In the genomic region with DNA sequence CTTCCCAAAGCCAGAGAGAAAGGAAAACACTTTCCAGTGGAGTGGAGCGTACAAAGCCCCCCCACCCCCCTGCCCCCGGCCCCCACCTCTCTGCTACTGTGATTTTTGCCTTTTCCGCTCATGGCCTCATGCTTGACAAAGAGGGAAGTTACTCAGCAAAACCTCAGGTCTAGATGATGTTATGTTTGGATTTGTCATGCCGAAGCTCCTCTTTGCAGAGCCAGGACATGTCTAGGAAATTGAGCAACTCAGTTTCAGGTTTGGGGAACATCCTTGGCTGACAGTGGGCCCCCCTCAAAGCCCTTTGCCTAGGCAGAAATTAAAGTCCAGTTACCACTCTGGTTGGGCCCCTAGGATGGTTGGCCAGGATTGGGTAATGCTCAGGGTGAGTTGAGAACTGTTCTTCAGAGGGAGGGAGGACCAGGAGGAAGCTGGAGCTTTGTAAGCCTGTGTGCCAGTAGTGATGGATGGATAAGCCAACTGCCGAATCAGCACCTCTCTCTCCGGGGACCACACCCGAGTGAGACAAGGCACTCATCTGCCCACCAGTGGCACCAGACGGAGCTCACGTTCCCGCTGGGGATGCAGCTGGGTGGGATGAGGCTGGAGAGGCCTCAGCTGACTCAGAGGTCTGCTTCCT, we compare ENCODE assay signal across 8 mouse cellular contexts. TPM values are rescaled to one million over a fixed set of nuclear protein-coding genes. Genes with fewer than 3 reads are reported as not detected.
DNase-seq lines count a peak whose midpoint lies in the region; ATAC-seq lines count a peak whose summit lies in the region.

No protein-coding gene starts in this region.

- peak overlapping the region; percentile 14; the same call in 1 of the 2 replicates for H3K4me3 ChIP-seq in hindbrain, embryonic 10.5 days
- H3K4me3 ChIP-seq in hindbrain, embryonic 14.5 days (replicated peaks; ENCODE audit: low read length) = no peak overlapping the region
- no peak overlapping the region for H3K4me3 ChIP-seq in intestine, embryonic 14.5 days (ENCODE audit: low read depth, low read length)
- H3K4me3 ChIP-seq in megakaryocyte, embryonic 14.5 days (replicated peaks) = peak overlapping the region; percentile 74

- H3K4me1 ChIP-seq in hindbrain, embryonic 10.5 days (replicated peaks) = peaks cover 28% of the 10 kb centered on the region
- 0 out of 2 replicates have a peak, but pooled peaks cover 8% of the 10 kb centered on the region for H3K4me1 ChIP-seq in hindbrain, embryonic 14.5 days (replicated peaks; ENCODE audit: control insufficient read depth, insufficient read depth, low read length)
- peaks cover 7% of the 10 kb centered on the region; the same call in 1 of the 2 replicates for H3K4me1 ChIP-seq in intestine, embryonic 14.5 days (replicated peaks; ENCODE audit: control insufficient read depth, insufficient read depth, low read length)
- peaks cover 76% of the 10 kb centered on the region for H3K4me1 ChIP-seq in megakaryocyte, embryonic 14.5 days

- H3K9ac ChIP-seq in hindbrain, embryonic 14.5 days = no peak overlapping the region
- no peak overlapping the region for H3K9ac ChIP-seq in intestine, embryonic 14.5 days (ENCODE audit: low read length)

- no peak for ATAC-seq in hindbrain, embryonic 14.5 days (ENCODE audit: low FRiP score)
- ATAC-seq in intestine, embryonic 14.5 days (replicated peaks; ENCODE audit: low FRiP score, low TSS enrichment, low read depth) = no peak

- DNase-seq in hindbrain, embryonic 10.5 days (ENCODE audit: low spot score) = no peak
- DNase-seq in hindbrain, embryonic 14.5 days (ENCODE audit: low spot score) = no peak
- DNase-seq in brain, adult 2 months (ENCODE audit: low read depth, low spot score) = peak; percentile 50
- DNase-seq in intestine, embryonic 14.5 days (ENCODE audit: low spot score) = no peak
- no peak for DNase-seq in right cerebral cortex, postnatal 10 days (ENCODE audit: low spot score in 2 of 2)
- DNase-seq in urinary bladder, adult 18-20 months (ENCODE audit: low spot score in 2 of 2) = no peak
- no peak for DNase-seq in thymus, postnatal 14 days

- no peak overlapping the region; the same call in 1 of the 2 replicates for H3K27ac ChIP-seq in hindbrain, embryonic 10.5 days
- no peak overlapping the region for H3K27ac ChIP-seq in hindbrain, embryonic 14.5 days
- no peak overlapping the region; the same call in 1 of the 2 replicates for H3K27ac ChIP-seq in intestine, embryonic 14.5 days (ENCODE audit: low read depth)

- H3K36me3 ChIP-seq in hindbrain, embryonic 10.5 days = peaks cover 15% of the 10 kb centered on the region
- peaks cover 15% of the 10 kb centered on the region for H3K36me3 ChIP-seq in hindbrain, embryonic 14.5 days (replicated peaks; ENCODE audit: control insufficient read depth, insufficient read depth)
- peaks cover 12% of the 10 kb centered on the region for H3K36me3 ChIP-seq in intestine, embryonic 14.5 days (ENCODE audit: control insufficient read depth, insufficient read depth, low read length)
- H3K36me3 ChIP-seq in megakaryocyte, embryonic 14.5 days (replicated peaks; ENCODE audit: low read length) = peaks cover 12% of the 10 kb centered on the region

- no peaks in the 10 kb centered on the region for H3K9me3 ChIP-seq in hindbrain, embryonic 10.5 days
- no peaks in the 10 kb centered on the region for H3K9me3 ChIP-seq in hindbrain, embryonic 14.5 days (ENCODE audit: control insufficient read depth, low read length)
- no peaks in the 10 kb centered on the region for H3K9me3 ChIP-seq in intestine, embryonic 14.5 days (ENCODE audit: control insufficient read depth, low read length)
- peaks cover 7% of the 10 kb centered on the region for H3K9me3 ChIP-seq in megakaryocyte, embryonic 14.5 days

- no peak overlapping the region for H3K4me2 ChIP-seq in hindbrain, embryonic 14.5 days (replicated peaks)
- peak overlapping the region; percentile 23 for H3K4me2 ChIP-seq in intestine, embryonic 14.5 days (ENCODE audit: low read length)

- H3K27me3 ChIP-seq in hindbrain, embryonic 10.5 days (ENCODE audit: insufficient read depth, poor library complexity, severe bottlenecking) = no peaks in the 10 kb centered on the region
- no peaks in the 10 kb centered on the region for H3K27me3 ChIP-seq in hindbrain, embryonic 14.5 days (ENCODE audit: control insufficient read depth, insufficient read depth, low read length)
- H3K27me3 ChIP-seq in intestine, embryonic 14.5 days (replicated peaks; ENCODE audit: control insufficient read depth, insufficient read depth, low read length) = no peaks in the 10 kb centered on the region
- peaks cover 76% of the 10 kb centered on the region for H3K27me3 ChIP-seq in megakaryocyte, embryonic 14.5 days (replicated peaks)

- WGBS in hindbrain, embryonic 10.5 days = 69% methylated on average over 10 of the region's 10 CpGs
- WGBS in hindbrain, embryonic 14.5 days = 54% methylated on average over 10 of the region's 10 CpGs
- 45% methylated on average over 10 of the region's 10 CpGs for WGBS in intestine, embryonic 14.5 days

RNA-seq across cellular contexts. Expression of gene Stab1, which starts 2.3 kb away (rescaled TPM):
- 23.0 and 25.7 TPM in 2 replicates for polyA plus RNA-seq in hindbrain, embryonic 10.5 days (2016; fragmentation: Nextera tagmentation; extraction: Ambion mirVana)
- 17.9 and 27.6 TPM in 2 replicates for polyA plus RNA-seq in hindbrain, embryonic 14.5 days (2014; fragmentation: Nextera tagmentation; extraction: Ambion mirVana)
- 35.8 and 41.0 TPM in 2 replicates for polyA plus RNA-seq in intestine, embryonic 14.5 days (2014; fragmentation: Nextera tagmentation; extraction: Ambion mirVana)
- polyA plus RNA-seq in megakaryocyte, embryonic 14.5 days (2012; ENCODE audit: insufficient read depth, low replicate concordance) = 5.0 and 11.7 TPM in 2 replicates

RNA-seq across cellular contexts. Expression of gene Nt5dc2, which starts 35.3 kb away (rescaled TPM):
- 610 and 619 TPM in 2 replicates for polyA plus RNA-seq in hindbrain, embryonic 10.5 days (2016; fragmentation: Nextera tagmentation; extraction: Ambion mirVana)
- 260 and 277 TPM in 2 replicates for polyA plus RNA-seq in hindbrain, embryonic 14.5 days (2014; fragmentation: Nextera tagmentation; extraction: Ambion mirVana)
- 308 and 365 TPM in 2 replicates for polyA plus RNA-seq in intestine, embryonic 14.5 days (2014; fragmentation: Nextera tagmentation; extraction: Ambion mirVana)
- polyA plus RNA-seq in megakaryocyte, embryonic 14.5 days (2012; ENCODE audit: insufficient read depth, low replicate concordance) = 31.4 and 70.8 TPM in 2 replicates

RNA-seq across cellular contexts. Expression of gene Smim4, which starts 37.4 kb away (rescaled TPM):
- polyA plus RNA-seq in hindbrain, embryonic 10.5 days (2016; fragmentation: Nextera tagmentation; extraction: Ambion mirVana) = 67.8 and 74.2 TPM in 2 replicates
- polyA plus RNA-seq in hindbrain, embryonic 14.5 days (2014; fragmentation: Nextera tagmentation; extraction: Ambion mirVana) = 55.5 and 77.7 TPM in 2 replicates
- polyA plus RNA-seq in intestine, embryonic 14.5 days (2014; fragmentation: Nextera tagmentation; extraction: Ambion mirVana) = 91.3 and 94.4 TPM in 2 replicates
- polyA plus RNA-seq in megakaryocyte, embryonic 14.5 days (2012; ENCODE audit: insufficient read depth, low replicate concordance) = 75.6 and 108 TPM in 2 replicates

RNA-seq across cellular contexts. Expression of gene Tnnc1, which starts 42.0 kb away (rescaled TPM):
- 1.5 and 4.3 TPM in 2 replicates for polyA plus RNA-seq in hindbrain, embryonic 10.5 days (2016; fragmentation: Nextera tagmentation; extraction: Ambion mirVana)
- 2.4 and 3.2 TPM in 2 replicates for polyA plus RNA-seq in hindbrain, embryonic 14.5 days (2014; fragmentation: Nextera tagmentation; extraction: Ambion mirVana)
- 2.2 and 2.6 TPM in 2 replicates for polyA plus RNA-seq in intestine, embryonic 14.5 days (2014; fragmentation: Nextera tagmentation; extraction: Ambion mirVana)
- 0.23 TPM in 1 of 2 replicates, not detected in the other for polyA plus RNA-seq in megakaryocyte, embryonic 14.5 days (2012; ENCODE audit: insufficient read depth, low replicate concordance)

RNA-seq across cellular contexts. Expression of gene Nisch, which starts 50.6 kb away (rescaled TPM):
- 432 and 459 TPM in 2 replicates for polyA plus RNA-seq in hindbrain, embryonic 10.5 days (2016; fragmentation: Nextera tagmentation; extraction: Ambion mirVana)
- 304 and 309 TPM in 2 replicates for polyA plus RNA-seq in hindbrain, embryonic 14.5 days (2014; fragmentation: Nextera tagmentation; extraction: Ambion mirVana)
- polyA plus RNA-seq in intestine, embryonic 14.5 days (2014; fragmentation: Nextera tagmentation; extraction: Ambion mirVana) = 330 and 367 TPM in 2 replicates
- 148 and 152 TPM in 2 replicates for polyA plus RNA-seq in megakaryocyte, embryonic 14.5 days (2012; ENCODE audit: insufficient read depth, low replicate concordance)

Comparison
In these comparisons a context has a peak if more than half of its experiments do, and no peak if none do; other contexts are left out.
1. H3K4me3 ChIP-seq: peak in hindbrain, embryonic 10.5 days (single experiment) and megakaryocyte, embryonic 14.5 days (single experiment); none in hindbrain, embryonic 14.5 days (single experiment) and intestine, embryonic 14.5 days (single experiment).